Mouse (Mus musculus): ENCODE measurements around the gene 2900026A02Rik.
"Not testable (repeated sequence)": the region's sequence is repeated elsewhere in the genome, so short reads cannot be mapped to it uniquely, and the experiment has no call there.

Gene 2900026A02Rik

DNA sequence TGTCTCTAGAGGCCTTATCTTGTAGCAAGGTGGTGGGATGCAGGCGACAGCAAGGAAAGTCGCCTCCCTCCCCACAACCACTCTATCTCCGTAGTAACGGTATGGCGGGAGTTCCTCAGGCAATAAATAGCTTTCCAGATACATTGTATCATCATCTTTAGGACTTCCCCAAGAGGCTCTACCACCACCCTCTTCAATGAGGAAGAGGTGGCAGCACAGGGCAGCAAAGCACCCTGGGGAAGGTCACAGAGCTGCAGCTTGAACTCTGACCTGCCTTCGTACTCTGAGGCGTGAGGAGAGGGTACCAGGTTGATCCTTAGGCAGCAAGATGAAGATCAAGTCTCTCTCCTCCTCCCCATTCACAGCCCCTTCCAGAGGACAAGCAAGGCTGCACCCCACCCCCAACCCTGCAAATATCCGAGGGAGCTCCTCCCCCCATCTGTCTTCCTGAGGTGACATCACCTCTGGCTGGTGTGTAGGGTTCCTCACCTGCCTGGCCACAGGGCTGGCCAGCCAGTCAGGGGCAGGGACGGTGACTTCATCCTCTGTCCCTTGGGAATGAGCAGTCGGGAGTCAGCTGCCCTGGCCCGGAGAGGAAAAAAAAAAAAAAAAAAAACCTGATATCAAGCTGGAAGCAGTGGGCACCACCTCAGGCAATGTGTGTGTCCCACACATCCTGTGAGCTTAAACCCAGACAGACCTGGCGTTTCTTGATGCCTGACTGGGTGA, 98.5 kb downstream of the 2900026A02Rik start:
- DNase-seq (ENCODE audit: low spot score in 2 of 2), result no peak

- DNase-seq (ENCODE audit: low spot score in 2 of 2), result no peak
Observed at GRCm38 (mm10) chr5:113121591-113121875, 99.5 kb downstream of the 2900026A02Rik start.

DNA sequence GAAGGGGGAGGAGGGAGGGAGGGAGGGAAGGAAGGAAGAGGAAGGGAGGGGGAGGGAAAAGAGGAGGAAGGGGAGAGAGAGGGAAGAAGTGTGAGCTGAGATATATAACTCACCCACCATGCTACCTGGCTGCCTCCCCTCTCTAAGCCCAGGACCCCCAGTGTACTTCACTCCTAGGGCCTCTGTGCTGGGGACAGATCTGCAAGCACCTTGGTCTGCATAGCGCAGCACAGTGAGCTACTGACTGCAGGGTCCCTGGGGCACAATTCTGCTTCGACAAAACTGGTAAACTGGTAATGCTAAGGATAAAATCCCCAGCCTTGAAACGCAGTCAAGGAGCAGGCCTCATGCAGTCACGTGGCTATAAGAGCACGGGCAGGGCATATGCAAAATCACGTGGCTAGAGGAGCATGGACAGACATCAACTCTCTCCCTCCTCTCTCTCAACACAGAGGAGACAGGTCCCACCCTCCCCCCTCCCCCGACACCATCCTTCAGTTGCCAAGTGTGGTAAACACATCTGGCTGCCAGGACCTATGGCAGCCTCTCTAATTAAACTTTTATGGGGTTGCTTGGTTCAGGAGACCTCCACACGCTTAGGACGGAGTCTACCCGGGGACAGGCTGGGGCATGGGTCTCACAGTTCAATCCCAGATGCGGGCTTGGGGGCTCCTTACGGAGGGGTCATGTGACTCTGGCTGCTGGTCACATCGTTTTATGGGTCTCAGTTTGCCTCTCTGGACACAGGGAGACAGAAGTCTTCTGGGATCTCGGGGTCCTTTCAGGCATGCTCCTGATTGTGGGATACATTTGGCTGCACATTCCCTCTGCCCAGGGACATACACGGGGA, 100.1 kb downstream of the 2900026A02Rik start:
- DNase-seq (ENCODE audit: low spot score in 2 of 2), result no peak

DNA sequence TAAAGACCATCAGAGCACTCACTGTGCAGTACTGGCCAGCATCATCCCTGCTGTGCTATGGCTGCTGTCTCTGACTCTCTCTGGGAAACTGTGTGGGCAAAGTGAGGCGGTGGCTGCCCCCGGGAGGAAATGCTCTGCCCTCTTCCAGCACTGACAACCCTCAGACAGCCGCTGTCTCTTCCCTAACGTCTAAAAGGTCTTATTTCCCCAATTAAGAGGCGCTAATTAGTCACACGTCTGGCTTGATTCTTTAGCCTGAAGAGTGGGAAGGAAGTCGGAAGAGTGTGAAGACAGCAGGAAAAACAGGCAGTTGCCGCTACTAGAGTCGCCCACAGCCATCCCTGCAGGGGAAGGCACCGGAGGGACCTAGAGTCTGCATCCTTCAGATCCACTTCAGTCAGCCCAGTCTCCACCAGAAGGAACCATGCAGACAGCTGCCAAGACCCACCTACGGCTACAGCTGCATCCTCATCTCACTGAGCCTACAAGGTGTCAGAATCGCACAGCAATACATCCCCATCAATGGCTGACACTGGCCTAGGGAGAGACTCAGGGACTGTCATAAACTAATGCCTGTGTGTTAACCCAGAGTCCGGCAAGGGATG, 101.1 kb downstream of the 2900026A02Rik start:
- DNase-seq (ENCODE audit: low spot score in 2 of 2), result no peak

- DNase-seq (ENCODE audit: low spot score in 2 of 2), result no peak
Observed at GRCm38 (mm10) chr5:113119291-113119690, 101.7 kb downstream of the 2900026A02Rik start.

GRCm38 (mm10) chr5:113118695-113119094, 102.3 kb downstream of the 2900026A02Rik start:
- DNase-seq (ENCODE audit: low spot score in 2 of 2), result peak in 1 of 2 experiments; percentile 45

DNA sequence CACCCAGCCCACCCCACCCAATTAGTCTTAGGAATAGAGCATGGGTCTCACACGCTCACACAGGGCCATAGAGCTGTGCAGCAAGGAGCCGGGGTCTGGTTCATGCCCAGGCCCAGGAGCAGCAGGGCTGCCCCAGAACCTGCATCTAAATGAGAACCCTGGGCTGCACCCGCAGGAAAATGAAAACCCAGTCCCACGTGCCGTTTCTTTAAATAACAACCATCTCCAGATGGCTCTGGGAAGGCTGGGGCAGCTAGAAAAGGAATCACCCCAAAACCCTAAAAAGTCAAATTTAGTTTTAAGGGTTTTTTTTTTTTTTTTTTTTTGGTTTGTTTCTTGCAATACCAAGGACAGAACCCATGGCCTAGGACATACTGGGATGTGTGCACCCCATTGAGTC, 103.7 kb downstream of the 2900026A02Rik start:
- no peak for DNase-seq (ENCODE audit: low spot score in 2 of 2)

GRCm38 (mm10) chr5:113115896-113116295, 105.1 kb downstream of the 2900026A02Rik start:
- no peak for DNase-seq (ENCODE audit: low spot score in 2 of 2)

DNA sequence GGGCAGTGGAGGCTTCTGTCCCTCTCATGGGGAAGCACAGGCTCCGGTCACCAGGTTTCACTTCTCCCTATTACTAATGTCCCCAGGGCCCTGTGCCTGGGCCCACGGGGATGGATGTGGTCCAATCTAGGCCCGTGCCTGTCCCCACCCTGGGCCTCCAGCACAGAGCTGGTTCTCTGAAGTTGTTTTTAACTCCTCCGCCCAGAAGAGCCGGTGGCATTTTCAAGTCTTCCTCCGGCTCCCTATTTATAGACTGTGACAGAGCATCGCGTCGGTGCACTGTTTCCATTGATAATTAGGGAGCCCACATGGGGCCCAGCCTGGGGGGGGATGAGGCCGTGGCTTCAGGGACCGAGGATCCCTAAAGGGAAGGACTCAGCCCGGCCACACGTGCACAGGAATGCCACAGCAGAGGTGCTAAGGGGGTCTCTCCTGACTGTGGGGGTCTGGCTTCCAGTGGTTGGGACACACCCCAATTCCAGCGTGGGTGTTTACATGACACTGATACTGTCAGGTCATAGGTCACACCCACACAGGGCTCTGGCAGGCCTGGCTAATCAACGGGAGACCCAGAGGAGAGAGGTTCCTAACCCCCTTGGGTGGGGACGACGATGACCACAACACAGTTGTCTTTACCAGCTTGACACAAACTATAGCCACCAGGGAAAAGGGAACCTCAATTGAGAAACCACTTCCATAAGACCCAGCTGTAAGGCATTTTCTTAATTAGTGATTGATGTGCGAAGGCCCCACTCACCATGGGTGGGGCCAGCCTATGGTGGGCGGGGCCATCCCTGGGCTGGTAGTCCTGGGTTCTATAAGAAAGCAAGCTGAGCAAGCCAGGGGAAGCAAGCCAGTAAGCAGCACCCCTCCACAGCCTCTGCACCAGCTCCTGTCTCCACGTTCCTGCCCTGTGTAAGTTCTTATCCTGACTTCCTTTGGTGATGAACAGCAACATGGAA, 106.5 kb downstream of the 2900026A02Rik start:
- no peak for DNase-seq (ENCODE audit: low spot score in 2 of 2)

GRCm38 (mm10) chr5:113113120-113113519, 107.9 kb downstream of the 2900026A02Rik start:
- DNase-seq (ENCODE audit: low spot score in 2 of 2), result no peak

DNA sequence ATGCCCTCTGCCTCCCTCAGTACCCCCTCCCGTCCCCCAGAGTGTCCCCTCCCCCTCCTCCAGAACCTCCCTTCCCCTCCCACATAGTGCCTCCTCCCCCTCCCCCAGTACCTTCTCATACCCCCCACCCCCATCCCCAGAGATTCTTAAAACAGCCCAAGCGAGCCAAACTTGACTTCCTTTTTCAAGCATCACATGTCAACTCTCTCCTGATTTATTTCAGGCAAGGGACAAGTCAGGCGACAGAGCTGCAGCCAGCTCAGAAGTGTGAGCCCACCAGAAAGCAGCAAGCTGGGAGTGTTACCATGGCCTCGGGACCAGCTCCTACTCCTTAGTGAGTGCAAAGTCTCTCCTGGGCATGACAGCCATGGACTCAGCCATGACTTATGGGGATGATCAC, 109.7 kb downstream of the 2900026A02Rik start:
- no peak for DNase-seq (ENCODE audit: low spot score in 2 of 2)

GRCm38 (mm10) chr5:113110929-113111328, 110.1 kb downstream of the 2900026A02Rik start:
- no peak for DNase-seq (ENCODE audit: low spot score in 2 of 2)

- DNase-seq (ENCODE audit: low spot score in 2 of 2), result not testable (repeated sequence)
Observed at GRCm38 (mm10) chr5:113109651-113110050, 111.4 kb downstream of the 2900026A02Rik start.

DNA sequence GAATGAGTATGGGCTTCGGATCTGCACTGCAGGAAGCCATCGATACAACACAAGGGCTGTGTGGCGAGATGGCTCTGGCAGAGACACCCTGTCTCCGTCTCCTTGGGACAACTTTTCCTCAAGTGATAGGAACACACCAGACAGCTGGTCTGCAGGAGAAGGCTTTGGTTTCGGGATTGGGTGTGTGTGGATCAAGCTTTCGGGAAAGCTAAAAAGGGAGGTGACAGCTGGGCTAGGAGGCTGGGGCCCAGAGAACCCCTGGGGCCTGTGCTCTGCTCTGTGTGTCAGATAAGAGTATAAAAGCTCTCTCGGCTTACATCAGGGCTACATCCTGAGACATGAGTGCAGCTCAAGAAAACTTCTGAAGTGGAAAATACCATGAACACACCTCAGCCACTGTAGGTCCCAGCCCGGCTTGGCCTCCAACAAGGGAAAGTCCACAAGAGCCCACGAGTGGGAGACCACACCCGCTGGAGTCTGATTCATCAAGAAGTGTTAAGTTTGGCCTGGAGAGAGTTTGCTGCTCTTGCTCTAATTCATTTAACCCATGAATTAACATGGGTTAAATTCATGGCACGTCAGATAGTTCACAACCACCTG, 112.8 kb downstream of the 2900026A02Rik start:
- DNase-seq (ENCODE audit: low spot score in 2 of 2), result no peak

DNA sequence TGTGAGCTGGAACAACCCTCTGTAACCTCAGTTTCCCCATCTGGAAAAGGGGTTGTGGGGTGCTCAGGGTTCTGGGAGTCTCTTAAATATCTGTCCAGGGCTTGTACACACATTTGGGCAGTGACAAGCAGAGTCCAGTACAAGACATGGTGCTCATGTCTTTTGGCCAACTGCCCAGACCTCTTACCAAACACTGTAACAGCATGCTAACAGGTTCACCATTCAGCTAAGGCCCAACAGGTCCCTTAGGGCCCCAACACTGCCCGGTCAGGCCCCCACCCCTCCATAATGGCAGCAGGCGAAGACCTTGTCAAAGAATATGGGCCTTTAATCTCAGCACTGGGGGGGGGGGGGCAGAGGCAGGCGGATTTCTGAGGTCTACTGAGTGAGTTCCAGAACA, 113.3 kb downstream of the 2900026A02Rik start:
- no peak for DNase-seq (ENCODE audit: low spot score in 2 of 2)

- no peak for DNase-seq (ENCODE audit: low spot score in 2 of 2)
Observed at GRCm38 (mm10) chr5:113106594-113106993, 114.4 kb downstream of the 2900026A02Rik start.

GRCm38 (mm10) chr5:113105481-113105880, 115.6 kb downstream of the 2900026A02Rik start:
- DNase-seq (ENCODE audit: low spot score in 2 of 2), result no peak

GRCm38 (mm10) chr5:113105035-113105434, 116.0 kb downstream of the 2900026A02Rik start:
- DNase-seq (ENCODE audit: low spot score in 2 of 2), result peak in 1 of 2 experiments; percentile 39

GRCm38 (mm10) chr5:113102455-113102854, 118.6 kb downstream of the 2900026A02Rik start:
- DNase-seq (ENCODE audit: low spot score in 2 of 2), result no peak

DNA sequence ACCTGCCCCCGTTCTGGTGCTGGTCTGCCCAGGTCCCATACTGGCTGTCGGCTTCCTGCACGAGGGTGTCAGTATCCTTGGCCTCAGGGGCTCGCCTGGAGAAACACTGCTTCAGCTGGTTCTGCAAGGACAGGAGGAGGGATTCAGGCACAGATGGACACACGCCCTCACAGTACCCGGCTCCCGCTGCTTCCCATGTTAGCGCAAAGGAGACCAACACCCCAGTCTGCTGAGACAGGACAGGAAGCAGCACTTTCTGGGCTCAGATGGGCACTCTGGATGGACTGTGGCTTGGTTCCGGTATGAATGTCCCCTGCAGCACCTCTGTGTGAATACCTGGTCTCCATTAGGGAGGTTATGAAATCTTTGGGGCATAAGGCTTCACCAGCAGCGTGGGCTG, 119.6 kb downstream of the 2900026A02Rik start:
- no peak for DNase-seq (ENCODE audit: low spot score in 2 of 2)

DNA sequence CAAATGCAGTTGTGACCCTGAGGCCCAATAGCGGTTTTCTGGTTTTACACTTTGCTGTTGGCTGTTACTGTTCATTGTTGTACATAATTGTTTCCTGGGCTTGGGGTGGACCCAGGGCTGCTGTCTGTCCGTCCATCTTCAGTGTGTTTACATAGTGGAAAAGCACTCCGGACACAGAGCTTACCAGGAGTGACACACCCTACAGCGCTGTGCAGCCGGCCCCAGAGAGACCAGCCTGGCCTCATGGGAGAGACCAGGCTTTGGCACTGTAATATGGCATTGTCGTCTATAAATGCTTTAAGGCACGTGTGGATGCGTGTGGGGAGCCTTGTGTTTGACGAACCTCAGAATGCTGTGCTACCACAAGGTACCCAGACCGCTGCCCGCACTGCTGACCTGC, 120.6 kb downstream of the 2900026A02Rik start:
- no peak for DNase-seq (ENCODE audit: low spot score in 2 of 2)

Measured in urinary bladder, postnatal 36 days (tissue).